Mouse (Mus musculus): ENCODE data around the gene Hectd3. TPM values are rescaled to one million over a fixed set of nuclear protein-coding genes. Genes with fewer than 3 reads are reported as not detected.

Gene Hectd3
- polyA plus RNA-seq, 1 experiment from 2014 or later: 10.8 TPM

Other genes with a start within 250 kb of the Hectd3 start
- gene Toe1, start 187.7 kb upstream of the Hectd3 start, polyA plus RNA-seq (2016; fragmentation: Nextera tagmentation; extraction: Ambion mirVana): 39.1 and 40.8 TPM in 2 replicates
- 22.1 and 23.5 TPM in 2 replicates for gene Mutyh, start 187.6 kb upstream of the Hectd3 start, polyA plus RNA-seq (2016; fragmentation: Nextera tagmentation; extraction: Ambion mirVana)
- gene Hpdl, start 173.6 kb upstream of the Hectd3 start, polyA plus RNA-seq (2016; fragmentation: Nextera tagmentation; extraction: Ambion mirVana): 1.5 and 2.0 TPM in 2 replicates
- 0.58 and 0.70 TPM in 2 replicates for gene Zswim5, start 117.9 kb upstream of the Hectd3 start, polyA plus RNA-seq (2016; fragmentation: Nextera tagmentation; extraction: Ambion mirVana)
- 110 and 111 TPM in 2 replicates for gene Urod, start 904 bp upstream of the Hectd3 start, polyA plus RNA-seq (2016; fragmentation: Nextera tagmentation; extraction: Ambion mirVana)
- 53.0 and 54.0 TPM in 2 replicates for gene Eif2b3, start 24.1 kb downstream of the Hectd3 start, polyA plus RNA-seq (2016; fragmentation: Nextera tagmentation; extraction: Ambion mirVana)
- gene Ptch2, start 100.8 kb downstream of the Hectd3 start, polyA plus RNA-seq (2016; fragmentation: Nextera tagmentation; extraction: Ambion mirVana): 5.4 and 6.4 TPM in 2 replicates
- 4.2 and 5.1 TPM in 2 replicates for gene Btbd19, start 130.4 kb downstream of the Hectd3 start, polyA plus RNA-seq (2016; fragmentation: Nextera tagmentation; extraction: Ambion mirVana)
- gene Tctex1d4, start 131.5 kb downstream of the Hectd3 start, polyA plus RNA-seq (2016; fragmentation: Nextera tagmentation; extraction: Ambion mirVana): not detected in 2 replicates
- 2.5 and 2.7 TPM in 2 replicates for gene Plk3, start 138.6 kb downstream of the Hectd3 start, polyA plus RNA-seq (2016; fragmentation: Nextera tagmentation; extraction: Ambion mirVana)
- 892 and 981 TPM in 2 replicates for gene Rps8, start 160.9 kb downstream of the Hectd3 start, polyA plus RNA-seq (2016; fragmentation: Nextera tagmentation; extraction: Ambion mirVana)
- gene Kif2c, start 187.3 kb downstream of the Hectd3 start, polyA plus RNA-seq (2016; fragmentation: Nextera tagmentation; extraction: Ambion mirVana): 106 and 108 TPM in 2 replicates